Mouse (Mus musculus): ENCODE results near the gene Zfp51. TPM values are rescaled to one million over a fixed set of nuclear protein-coding genes. Genes with fewer than 3 reads are reported as not detected.

Gene Zfp51
- polyA plus RNA-seq (2015; fragmentation: Illumina TruSeq; extraction: RNeasy Lipid Tissue Mini Kit (QIAGEN cat#74804); ENCODE audit: insufficient read depth, low read depth, low replicate concordance), result 2.3 TPM

GRCm38 (mm10) chr17:21450138-21450704, at the start of gene Zfp51:
Gene Zfp51 (plus strand): TSS chr17:21450374.

GRCm38 (mm10) chr17:21422664-21423599, 27.2 kb upstream of the Zfp51 start, which contains the start of gene Zfp54:
Gene Zfp54 (plus strand): TSS chr17:21423227.

DNA sequence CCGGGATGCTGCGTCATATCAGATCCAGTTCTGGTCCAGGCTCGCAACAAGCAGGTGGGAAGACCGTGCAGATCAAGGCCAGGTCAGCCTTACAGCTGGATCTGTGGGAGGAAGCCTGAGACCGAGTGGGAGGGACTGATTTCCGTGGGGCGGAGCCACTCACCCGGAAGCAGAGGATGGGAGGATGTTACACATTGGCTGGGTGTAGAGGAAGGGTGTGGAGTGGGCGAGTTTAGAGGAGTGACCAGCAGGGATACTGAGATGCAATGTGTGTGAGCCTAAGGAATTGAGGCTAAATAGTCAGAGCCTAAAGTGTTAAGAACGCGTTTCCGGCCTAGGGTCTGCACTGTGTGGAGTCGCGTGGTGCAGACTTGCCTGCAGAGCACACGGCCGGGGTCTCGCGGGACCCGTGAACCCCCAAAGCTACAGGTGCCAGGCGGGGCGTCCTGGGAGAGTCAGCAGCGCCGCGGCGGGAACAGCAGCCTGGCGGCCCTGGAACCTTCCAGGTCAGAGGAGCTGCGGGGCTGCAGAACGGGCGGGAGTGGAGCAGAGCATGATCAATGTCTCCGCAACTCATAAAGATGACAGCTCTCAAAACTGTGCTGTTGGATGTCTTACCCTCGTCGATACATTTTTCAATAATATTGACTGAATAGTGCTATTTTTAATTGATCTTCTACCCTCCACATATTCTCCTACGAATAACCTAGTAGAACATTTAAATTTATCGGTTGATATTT, 38.8 kb downstream of the Zfp51 start, which contains the start of gene Zfp53:
Gene Zfp53 (plus strand): TSS at position 239 of the 740 bp plus-strand sequence.

Other genes with a start within 250 kb of the Zfp51 start
- gene Vmn1r234, start 224.3 kb upstream of the Zfp51 start, polyA plus RNA-seq (2015; fragmentation: Illumina TruSeq; extraction: RNeasy Lipid Tissue Mini Kit (QIAGEN cat#74804); ENCODE audit: insufficient read depth, low read depth, low replicate concordance), result not detected
- gene Vmn1r235, start 194.0 kb upstream of the Zfp51 start, polyA plus RNA-seq (2015; fragmentation: Illumina TruSeq; extraction: RNeasy Lipid Tissue Mini Kit (QIAGEN cat#74804); ENCODE audit: insufficient read depth, low read depth, low replicate concordance), result not detected
- not detected for gene Vmn1r236, start 167.4 kb upstream of the Zfp51 start, polyA plus RNA-seq (2015; fragmentation: Illumina TruSeq; extraction: RNeasy Lipid Tissue Mini Kit (QIAGEN cat#74804); ENCODE audit: insufficient read depth, low read depth, low replicate concordance)
- not detected for gene Vmn1r237, start 138.5 kb upstream of the Zfp51 start, polyA plus RNA-seq (2015; fragmentation: Illumina TruSeq; extraction: RNeasy Lipid Tissue Mini Kit (QIAGEN cat#74804); ENCODE audit: insufficient read depth, low read depth, low replicate concordance)
- gene Zfp677, start 66.6 kb upstream of the Zfp51 start, polyA plus RNA-seq (2015; fragmentation: Illumina TruSeq; extraction: RNeasy Lipid Tissue Mini Kit (QIAGEN cat#74804); ENCODE audit: insufficient read depth, low read depth, low replicate concordance), result 0.55 TPM
- 1.6 TPM for gene Zfp54, start 27.1 kb upstream of the Zfp51 start, polyA plus RNA-seq (2015; fragmentation: Illumina TruSeq; extraction: RNeasy Lipid Tissue Mini Kit (QIAGEN cat#74804); ENCODE audit: insufficient read depth, low read depth, low replicate concordance)
- 1.6 TPM for gene Zfp53, start 38.6 kb downstream of the Zfp51 start, polyA plus RNA-seq (2015; fragmentation: Illumina TruSeq; extraction: RNeasy Lipid Tissue Mini Kit (QIAGEN cat#74804); ENCODE audit: insufficient read depth, low read depth, low replicate concordance)
- 1.8 TPM for gene Zfp52, start 85.2 kb downstream of the Zfp51 start, polyA plus RNA-seq (2015; fragmentation: Illumina TruSeq; extraction: RNeasy Lipid Tissue Mini Kit (QIAGEN cat#74804); ENCODE audit: insufficient read depth, low read depth, low replicate concordance)
- gene Zfp948, start 116.6 kb downstream of the Zfp51 start, polyA plus RNA-seq (2015; fragmentation: Illumina TruSeq; extraction: RNeasy Lipid Tissue Mini Kit (QIAGEN cat#74804); ENCODE audit: insufficient read depth, low read depth, low replicate concordance), result 2.9 TPM
- gene Zfp983, start 200.2 kb downstream of the Zfp51 start, polyA plus RNA-seq (2015; fragmentation: Illumina TruSeq; extraction: RNeasy Lipid Tissue Mini Kit (QIAGEN cat#74804); ENCODE audit: insufficient read depth, low read depth, low replicate concordance), result 2.3 TPM
- not detected for gene Gm10226, start 241.5 kb downstream of the Zfp51 start, polyA plus RNA-seq (2015; fragmentation: Illumina TruSeq; extraction: RNeasy Lipid Tissue Mini Kit (QIAGEN cat#74804); ENCODE audit: insufficient read depth, low read depth, low replicate concordance)

Measured in pancreas, adult 10 weeks (tissue).